Mouse (Mus musculus) liver, postnatal 0 days (tissue): ENCODE data around the gene Snrnp48. TPM values are rescaled to one million over a fixed set of nuclear protein-coding genes. Genes with fewer than 3 reads are reported as not detected.

ENCODE experiments used
- ATAC-seq: fragments of 200-750 bp; cut with Nextera tagmentation; 2 replicates; pipeline ENCODE4 v1.8.0; 2017; ENCODE audit warnings: mild to moderate bottlenecking, moderate library complexity
- DNase-seq: peaks from one replicate; pipeline ENCODE4 v3.0.0-alpha.2; 2016
- H3K27ac ChIP-seq: fragments of 300-500 bp; sonication (generic); 2 replicates; pipeline ENCODE4 v1.5.1; 2014; ENCODE audit warnings: antibody characterized with exemption, moderate library complexity, mild to moderate bottlenecking, low read depth
- H3K27me3 ChIP-seq: fragments of 300-500 bp; sonication (generic); 2 replicates; pipeline ENCODE4 v1.6.1; 2014; ENCODE audit warnings: low read length, control low read depth, mixed read lengths; ENCODE audit not compliant: insufficient read depth
- H3K36me3 ChIP-seq: fragments of 300-500 bp; sonication (generic); replicated peaks from 2 replicates; pipeline ENCODE4 v1.6.1; 2014; ENCODE audit warnings: mild to moderate bottlenecking, control low read depth, low read length, moderate library complexity, mixed read lengths; ENCODE audit not compliant: insufficient read depth
- H3K4me1 ChIP-seq: fragments of 300-500 bp; sonication (generic); 2 replicates; pipeline ENCODE4 v1.6.1; 2014; ENCODE audit warnings: antibody characterized with exemption, mild to moderate bottlenecking, control low read depth; ENCODE audit not compliant: insufficient read depth
- H3K4me2 ChIP-seq: fragments of 300-500 bp; sonication (generic); 2 replicates; pipeline ENCODE4 v1.6.1; 2014; ENCODE audit warnings: low read depth, mild to moderate bottlenecking, low read length, moderate library complexity, mixed read lengths
- H3K4me3 ChIP-seq: fragments of 300-500 bp; sonication (generic); 2 replicates; pipeline ENCODE4 v1.5.1; 2014; ENCODE audit warnings: low read depth, low read length
- H3K9ac ChIP-seq: fragments of 300-500 bp; sonication (generic); replicated peaks from 2 replicates; pipeline ENCODE4 v1.6.1; 2014; ENCODE audit warnings: mild to moderate bottlenecking, moderate library complexity
- H3K9me3 ChIP-seq: fragments of 300-500 bp; sonication (generic); 2 replicates; pipeline ENCODE4 v1.6.1; 2016; ENCODE audit warnings: mild to moderate bottlenecking, control low read depth, low read length, mixed read lengths
- CTCF ChIP-seq: sonication (generic); IDR thresholded peaks from 2 replicates; pipeline ENCODE4 v1.5.1; 2016; ENCODE audit warnings: antibody characterized with exemption, low read depth
- EP300 ChIP-seq: IDR thresholded peaks from 2 replicates; pipeline ENCODE4 v1.6.1; 2016; ENCODE audit warnings: antibody characterized with exemption, low read depth, mild to moderate bottlenecking
- WGBS: fragments of 180-500 bp; shearing (Covaris S2); extraction: QIAGEN DNeasy Blood & Tissue Kit; methylation state at CpG from one replicate; pipeline ENCODE4 v1.1.7; 2014; ENCODE audit not compliant: insufficient replicate concordance; 5-methylcytosine and 5-hydroxymethylcytosine counted together
- polyA plus RNA-seq: library from polyadenylated mRNA; unstranded; fragments of >200 nt; fragmentation: Nextera tagmentation; extraction: Ambion mirVana; gene quantifications from 2 replicates; pipeline ENCODE4 v1.2.1, GENCODE M21; 2015

Snrnp48 gene
- polyA plus RNA-seq, 1 experiment from 2014 or later, result 12.1 TPM

- TF ChIP-seq CTCF (no peak), EP300 (no peak)
- Histone ChIP-seq H3K4me3 (no peak overlapping the region), H3K27me3 (no peaks in the 10 kb centered on the region), H3K27ac (no peak overlapping the region), H3K36me3 (no peaks in the 10 kb centered on the region), H3K9ac (no peak overlapping the region), H3K4me1 (no peaks in the 10 kb centered on the region), H3K9me3 (no peaks in the 10 kb centered on the region), H3K4me2 (no peak overlapping the region)
- no peak for DNase-seq
- no peak for ATAC-seq
- WGBS, result 67% methylated on average over 5 of the region's 5 CpGs
Observed at GRCm38 (mm10) chr13:38248151-38248550, 43.4 kb downstream of the Snrnp48 start.

DNA sequence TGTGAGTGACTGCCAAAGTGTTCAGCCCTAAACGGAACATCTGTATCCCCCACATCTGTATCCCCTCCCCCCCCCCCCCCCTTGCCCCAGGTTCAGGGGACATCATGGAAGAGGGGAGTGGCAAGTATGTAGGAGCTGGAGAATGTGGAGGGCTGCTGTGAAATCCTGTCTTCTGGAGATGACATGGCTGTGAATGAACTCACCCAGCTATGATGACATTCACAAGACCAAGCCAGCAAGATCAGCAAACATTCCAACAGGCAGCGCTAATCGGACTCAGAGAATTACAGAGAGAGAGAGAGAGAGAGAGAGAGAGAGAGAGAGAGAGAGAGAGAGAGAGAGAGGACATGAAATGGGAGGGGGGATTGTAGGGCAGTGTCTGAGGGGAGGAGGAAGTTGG, 46.5 kb downstream of the Snrnp48 start:
- no peaks in the 10 kb centered on the region for H3K9me3 ChIP-seq
- H3K27ac ChIP-seq, result no peak overlapping the region
- H3K27me3 ChIP-seq, result no peaks in the 10 kb centered on the region
- 69% methylated on average over 3 of the region's 3 CpGs for WGBS
- no peak overlapping the region for H3K9ac ChIP-seq
- ATAC-seq, result no peak
- no peak for TF ChIP-seq EP300
- no peak for TF ChIP-seq CTCF
- DNase-seq, result no peak
- no peaks in the 10 kb centered on the region for H3K36me3 ChIP-seq
- no peak overlapping the region for H3K4me3 ChIP-seq
- H3K4me1 ChIP-seq, result no peaks in the 10 kb centered on the region
- H3K4me2 ChIP-seq, result no peak overlapping the region

GRCm38 (mm10) chr13:38253696-38254095, 49.0 kb downstream of the Snrnp48 start:
- H3K9ac ChIP-seq, result no peak overlapping the region
- no peaks in the 10 kb centered on the region for H3K27me3 ChIP-seq
- no peak overlapping the region for H3K27ac ChIP-seq
- ATAC-seq, result no peak
- DNase-seq, result no peak
- 82% methylated on average over 9 of the region's 9 CpGs for WGBS
- no peak overlapping the region for H3K4me2 ChIP-seq
- no peaks in the 10 kb centered on the region for H3K36me3 ChIP-seq
- TF ChIP-seq EP300 (no peak), CTCF (no peak)
- H3K9me3 ChIP-seq, result no peaks in the 10 kb centered on the region
- H3K4me1 ChIP-seq, result no peaks in the 10 kb centered on the region
- H3K4me3 ChIP-seq, result no peak overlapping the region

DNA sequence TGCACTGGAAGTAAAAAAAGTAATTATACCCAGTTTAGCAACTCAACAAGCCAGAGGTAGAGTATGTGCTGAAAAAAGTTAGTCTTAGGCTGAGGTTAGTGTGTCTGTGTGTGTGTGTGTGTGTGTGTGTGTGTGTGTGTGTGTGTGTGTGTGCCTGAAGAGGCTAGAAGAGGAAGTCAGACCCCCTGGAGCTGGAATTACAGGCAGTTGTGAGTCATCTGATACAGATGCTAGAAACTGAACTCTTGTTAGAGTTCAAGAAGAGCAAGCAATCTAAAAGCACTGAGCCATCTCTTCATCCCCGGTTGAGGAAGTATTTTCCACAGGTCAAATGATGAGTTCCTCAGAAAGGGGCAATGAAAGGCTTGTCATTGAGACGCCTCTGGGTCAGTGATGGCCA, 54.2 kb downstream of the Snrnp48 start:
- DNase-seq (no peak), ATAC-seq (no peak)
- Histone ChIP-seq H3K4me2 (no peak overlapping the region), H3K9ac (no peak overlapping the region), H3K36me3 (no peaks in the 10 kb centered on the region), H3K4me3 (no peak overlapping the region), H3K9me3 (no peaks in the 10 kb centered on the region), H3K27ac (no peak overlapping the region), H3K27me3 (no peaks in the 10 kb centered on the region), H3K4me1 (no peaks in the 10 kb centered on the region)
- WGBS, result 70% methylated on average over 2 of the region's 2 CpGs
- TF ChIP-seq EP300 (no peak), CTCF (no peak)

DNA sequence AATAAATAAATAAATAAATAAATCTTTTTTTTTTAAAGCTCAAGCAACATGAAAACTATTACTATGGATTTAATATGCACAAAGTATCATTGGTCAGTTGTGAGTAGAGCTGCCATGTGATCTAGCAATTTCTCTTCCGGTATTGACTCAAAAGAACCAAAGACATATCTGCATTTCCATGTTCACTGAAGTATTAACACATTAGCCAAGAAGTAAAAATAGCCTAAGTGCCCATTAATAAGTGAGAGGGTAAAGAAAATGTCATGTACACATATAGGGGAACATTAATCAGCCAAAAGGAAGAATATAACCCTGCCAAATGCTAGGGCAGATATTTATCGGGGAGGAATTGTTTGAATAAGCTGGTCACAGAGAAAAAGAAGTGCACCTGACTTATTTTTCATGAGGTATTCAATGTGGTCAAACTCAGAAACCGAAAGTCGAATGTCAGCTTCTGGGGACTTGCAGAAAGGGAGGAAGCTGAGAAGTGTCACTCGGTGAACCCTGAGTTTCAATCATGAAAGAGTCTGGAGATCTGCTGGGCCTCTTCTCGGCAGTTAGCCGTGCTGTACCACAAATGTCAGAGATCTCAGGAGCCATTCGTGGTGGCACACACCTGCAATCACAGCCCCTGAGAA, 64.4 kb downstream of the Snrnp48 start:
- 77% methylated on average over 8 of the region's 8 CpGs for WGBS
- no peaks in the 10 kb centered on the region for H3K27me3 ChIP-seq
- TF ChIP-seq EP300, result no peak
- TF ChIP-seq CTCF, result no peak
- no peak overlapping the region for H3K4me3 ChIP-seq
- H3K9ac ChIP-seq, result no peak overlapping the region
- DNase-seq (no peak), ATAC-seq (no peak)
- H3K9me3 ChIP-seq, result no peaks in the 10 kb centered on the region
- H3K27ac ChIP-seq, result no peak overlapping the region
- no peaks in the 10 kb centered on the region for H3K4me1 ChIP-seq
- H3K36me3 ChIP-seq, result no peaks in the 10 kb centered on the region
- no peak overlapping the region for H3K4me2 ChIP-seq

- DNase-seq, result no peak
- no peak for ATAC-seq
- Histone ChIP-seq H3K27ac (no peak overlapping the region), H3K4me2 (no peak overlapping the region), H3K9me3 (no peaks in the 10 kb centered on the region), H3K9ac (no peak overlapping the region), H3K4me3 (no peak overlapping the region), H3K4me1 (no peaks in the 10 kb centered on the region), H3K27me3 (no peaks in the 10 kb centered on the region), H3K36me3 (no peaks in the 10 kb centered on the region)
- WGBS, result 62% methylated on average over 3 of the region's 3 CpGs
- TF ChIP-seq CTCF (no peak), EP300 (no peak)
Observed at GRCm38 (mm10) chr13:38272624-38273023, 67.9 kb downstream of the Snrnp48 start.

Other genes with a start within 250 kb of the Snrnp48 start
- gene Ssr1, start 210.7 kb upstream of the Snrnp48 start, polyA plus RNA-seq, result 48.9 and 55.1 TPM in 2 replicates
- 13.4 and 14.6 TPM in 2 replicates for gene Riok1, start 167.9 kb upstream of the Snrnp48 start, polyA plus RNA-seq
- 0.69 and 0.76 TPM in 2 replicates for gene Cage1, start 167.9 kb upstream of the Snrnp48 start, polyA plus RNA-seq
- 1.9 TPM in 2 replicates for gene Dsp, start 53.6 kb upstream of the Snrnp48 start, polyA plus RNA-seq
- gene Bmp6, start 140.2 kb downstream of the Snrnp48 start, polyA plus RNA-seq, result 0.31 and 0.33 TPM in 2 replicates